Mouse (Mus musculus): ENCODE results near the gene Slc25a39. TPM values are rescaled to one million over a fixed set of nuclear protein-coding genes. Genes with fewer than 3 reads are reported as not detected.
A peak's percentile ranks its signal among the peaks of the same experiment; 100 is the strongest.

The Slc25a39 gene
- total and polyA plus RNA-seq, 3 experiments = 55.9 to 231 (median 205) TPM

GRCm38 (mm10) chr11:102409795-102410330 is 2.1 kb upstream of the Slc25a39 start:
- no peaks in the 10 kb centered on the region for H3K9me3 ChIP-seq (replicated peaks)
- H3K36me3 ChIP-seq (replicated peaks) = peaks cover 14% of the 10 kb centered on the region
- no peak overlapping the region for H3K4me3 ChIP-seq (ENCODE audit: low read depth, low read length)
- TF ChIP-seq GATA2 (IDR thresholded peaks at IDR 0.05; ENCODE audit: borderline replicate concordance, low read depth, low read length) (no peak), GATA1 (IDR thresholded peaks at IDR 0.05; ENCODE audit: borderline replicate concordance, low read length) (no peak), POLR2AphosphoS5 (IDR thresholded peaks at IDR 0.05; ENCODE audit: insufficient replicate concordance, low read depth, low read length) (no peak)
- DNase-seq (ENCODE audit: low spot score) (no peak), ATAC-seq (ENCODE audit: extremely low read depth, insufficient number of reproducible peaks, low FRiP score, poor library complexity, severe bottlenecking) (no peak)
- H3K4me1 ChIP-seq (ENCODE audit: insufficient read depth, low read depth, low read length) = peaks cover 51% of the 10 kb centered on the region
- peaks cover 17% of the 10 kb centered on the region for H3K27me3 ChIP-seq (ENCODE audit: insufficient read depth, low read length)

GRCm38 (mm10) chr11:102408888-102409794 is 1.4 kb upstream of the Slc25a39 start:
- TF ChIP-seq GATA2 (IDR thresholded peaks at IDR 0.05; ENCODE audit: borderline replicate concordance, low read depth, low read length) (no peak), GATA1 (IDR thresholded peaks at IDR 0.05; ENCODE audit: borderline replicate concordance, low read length) (no peak)
- ATAC-seq (ENCODE audit: extremely low read depth, insufficient number of reproducible peaks, low FRiP score, poor library complexity, severe bottlenecking) (no peak), DNase-seq (ENCODE audit: low spot score) (no peak)
- Histone ChIP-seq H3K27me3 (ENCODE audit: insufficient read depth, low read length) (peaks cover 12% of the 10 kb centered on the region), H3K9me3 (replicated peaks) (no peaks in the 10 kb centered on the region), H3K36me3 (replicated peaks) (peaks cover 22% of the 10 kb centered on the region), H3K4me3 (ENCODE audit: low read depth, low read length) (peak overlapping the region; percentile 84; the same call in 1 of the 2 replicates), H3K4me1 (ENCODE audit: insufficient read depth, low read depth, low read length) (peaks cover 54% of the 10 kb centered on the region)

GRCm38 (mm10) chr11:102408344-102408876 is 664 bp upstream of the Slc25a39 start:
- TF ChIP-seq TAL1 (conservative IDR thresholded peaks at IDR 0.05; ENCODE audit: low read depth, low read length) = no peak
- no peak for TF ChIP-seq CTCF (IDR thresholded peaks at IDR 0.05; ENCODE audit: low read depth, low read length)
- no peak for TF ChIP-seq POLR2AphosphoS5 (IDR thresholded peaks at IDR 0.05; ENCODE audit: insufficient replicate concordance, low read depth, low read length)
- no peak for TF ChIP-seq GATA2 (IDR thresholded peaks at IDR 0.05; ENCODE audit: borderline replicate concordance, low read depth, low read length)
- TF ChIP-seq GATA1 (IDR thresholded peaks at IDR 0.05; ENCODE audit: borderline replicate concordance, low read length) = no peak
- peaks cover 29% of the 10 kb centered on the region for H3K36me3 ChIP-seq (replicated peaks)
- H3K27me3 ChIP-seq (ENCODE audit: insufficient read depth, low read length) = peaks cover 6% of the 10 kb centered on the region
- no peaks in the 10 kb centered on the region for H3K9me3 ChIP-seq (replicated peaks)
- H3K4me3 ChIP-seq (ENCODE audit: low read depth, low read length) = peak overlapping the region; percentile 84
- peak; percentile 87 for ATAC-seq (ENCODE audit: extremely low read depth, insufficient number of reproducible peaks, low FRiP score, poor library complexity, severe bottlenecking)
- peaks cover 54% of the 10 kb centered on the region for H3K4me1 ChIP-seq (ENCODE audit: insufficient read depth, low read depth, low read length)
- peak; percentile 95 for DNase-seq (ENCODE audit: low spot score)

- Histone ChIP-seq H3K27me3 (ENCODE audit: insufficient read depth, low read length) (no peaks in the 10 kb centered on the region; the same call in none of the 2 replicates), H3K4me3 (ENCODE audit: low read depth, low read length) (peak overlapping the region; percentile 84), H3K9me3 (replicated peaks) (no peaks in the 10 kb centered on the region), H3K4me1 (ENCODE audit: insufficient read depth, low read depth, low read length) (peaks cover 54% of the 10 kb centered on the region), H3K36me3 (replicated peaks) (peaks cover 41% of the 10 kb centered on the region)
- ATAC-seq (ENCODE audit: extremely low read depth, insufficient number of reproducible peaks, low FRiP score, poor library complexity, severe bottlenecking) (0 out of 2 replicates have a peak, but pooled peaks have one; percentile 18), DNase-seq (ENCODE audit: low spot score) (peak; percentile 94)
- no peak for TF ChIP-seq GATA2 (IDR thresholded peaks at IDR 0.05; ENCODE audit: borderline replicate concordance, low read depth, low read length)
- TF ChIP-seq GATA1 (IDR thresholded peaks at IDR 0.05; ENCODE audit: borderline replicate concordance, low read length) = no peak
- no peak for TF ChIP-seq POLR2AphosphoS5 (IDR thresholded peaks at IDR 0.05; ENCODE audit: insufficient replicate concordance, low read depth, low read length)
- TF ChIP-seq CTCF (IDR thresholded peaks at IDR 0.05; ENCODE audit: low read depth, low read length) = no peak
- TF ChIP-seq TAL1 (conservative IDR thresholded peaks at IDR 0.05; ENCODE audit: low read depth, low read length) = no peak
Observed at GRCm38 (mm10) chr11:102406900-102407833, 579 bp downstream of the Slc25a39 start.

- TF ChIP-seq TAL1 (conservative IDR thresholded peaks at IDR 0.05; ENCODE audit: low read depth, low read length) = no peak
- TF ChIP-seq CTCF (IDR thresholded peaks at IDR 0.05; ENCODE audit: low read depth, low read length) = no peak
- no peak for TF ChIP-seq GATA2 (IDR thresholded peaks at IDR 0.05; ENCODE audit: borderline replicate concordance, low read depth, low read length)
- no peak for TF ChIP-seq POLR2AphosphoS5 (IDR thresholded peaks at IDR 0.05; ENCODE audit: insufficient replicate concordance, low read depth, low read length)
- TF ChIP-seq GATA1 (IDR thresholded peaks at IDR 0.05; ENCODE audit: borderline replicate concordance, low read length) = no peak
- Histone ChIP-seq H3K27me3 (ENCODE audit: insufficient read depth, low read length) (no peaks in the 10 kb centered on the region; the same call in 1 of the 2 replicates), H3K36me3 (replicated peaks) (peaks cover 49% of the 10 kb centered on the region), H3K4me1 (ENCODE audit: insufficient read depth, low read depth, low read length) (peaks cover 50% of the 10 kb centered on the region), H3K9me3 (replicated peaks) (no peaks in the 10 kb centered on the region), H3K4me3 (ENCODE audit: low read depth, low read length) (peak overlapping the region; percentile 84)
- ATAC-seq (ENCODE audit: extremely low read depth, insufficient number of reproducible peaks, low FRiP score, poor library complexity, severe bottlenecking) (no peak), DNase-seq (ENCODE audit: low spot score) (no peak)
Observed at GRCm38 (mm10) chr11:102406401-102406800, 1.3 kb downstream of the Slc25a39 start.
